Mouse (Mus musculus) kidney, adult 8-10 months (tissue): Measurements from ENCODE around the gene Dact2.

Experiments
- DNase-seq, 2 experiments: peaks; one replicate each; pipeline ENCODE4 v3.0.0; 2022

The Dact2 gene

DNA sequence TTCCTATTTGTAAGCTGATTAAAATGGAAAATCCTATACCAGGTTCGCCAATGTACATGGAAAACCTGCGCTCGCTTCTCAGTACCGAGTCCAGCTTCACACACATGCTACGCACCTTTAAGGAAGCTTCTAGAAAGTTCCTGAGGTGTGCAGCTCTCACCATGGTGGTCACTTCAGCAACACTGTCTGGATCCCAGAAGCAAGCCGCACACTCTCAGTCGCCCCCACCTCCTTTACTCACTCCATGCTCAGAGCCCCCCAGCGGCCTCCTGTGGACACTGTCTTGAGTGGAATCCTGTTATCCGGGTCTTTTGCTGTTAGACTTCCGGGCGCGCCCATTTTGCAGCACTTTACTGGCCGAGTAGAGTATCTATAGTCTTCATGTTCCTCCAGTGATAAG, at the start of gene Dact2:
TSS of gene Dact2 (minus strand) at position 244 of the 400 bp plus-strand sequence.
- no peak for DNase-seq

- DNase-seq: no peak
Measured at GRCm38 (mm10) chr17:14252456-14252855, 48.4 kb upstream of the Dact2 start.

DNA sequence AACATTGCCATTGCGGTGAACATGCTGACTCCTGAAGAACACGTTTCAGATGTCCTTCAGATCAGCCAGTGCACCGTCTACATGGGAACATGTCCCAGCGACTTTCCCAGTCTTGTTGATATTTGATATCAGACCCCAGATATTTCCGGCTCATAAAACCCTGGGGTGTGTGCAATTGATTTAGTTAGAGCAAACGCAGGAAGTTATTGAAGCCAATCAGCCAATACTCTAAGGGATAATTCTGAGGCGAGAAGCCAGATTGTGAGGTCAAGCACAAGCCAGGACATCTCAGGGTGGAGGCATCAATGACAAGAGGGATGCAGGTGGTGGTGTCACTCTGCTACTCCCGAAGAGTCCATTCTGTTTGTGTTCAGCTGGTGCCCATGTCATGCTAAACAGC, 46.3 kb upstream of the Dact2 start:
- DNase-seq: no peak

- no peak for DNase-seq
Measured at GRCm38 (mm10) chr17:14249595-14249994, 45.5 kb upstream of the Dact2 start.

GRCm38 (mm10) chr17:14247931-14248330, 43.8 kb upstream of the Dact2 start:
- DNase-seq: no peak

- DNase-seq: no peak
Measured at GRCm38 (mm10) chr17:14246266-14246665, 42.2 kb upstream of the Dact2 start.

DNA sequence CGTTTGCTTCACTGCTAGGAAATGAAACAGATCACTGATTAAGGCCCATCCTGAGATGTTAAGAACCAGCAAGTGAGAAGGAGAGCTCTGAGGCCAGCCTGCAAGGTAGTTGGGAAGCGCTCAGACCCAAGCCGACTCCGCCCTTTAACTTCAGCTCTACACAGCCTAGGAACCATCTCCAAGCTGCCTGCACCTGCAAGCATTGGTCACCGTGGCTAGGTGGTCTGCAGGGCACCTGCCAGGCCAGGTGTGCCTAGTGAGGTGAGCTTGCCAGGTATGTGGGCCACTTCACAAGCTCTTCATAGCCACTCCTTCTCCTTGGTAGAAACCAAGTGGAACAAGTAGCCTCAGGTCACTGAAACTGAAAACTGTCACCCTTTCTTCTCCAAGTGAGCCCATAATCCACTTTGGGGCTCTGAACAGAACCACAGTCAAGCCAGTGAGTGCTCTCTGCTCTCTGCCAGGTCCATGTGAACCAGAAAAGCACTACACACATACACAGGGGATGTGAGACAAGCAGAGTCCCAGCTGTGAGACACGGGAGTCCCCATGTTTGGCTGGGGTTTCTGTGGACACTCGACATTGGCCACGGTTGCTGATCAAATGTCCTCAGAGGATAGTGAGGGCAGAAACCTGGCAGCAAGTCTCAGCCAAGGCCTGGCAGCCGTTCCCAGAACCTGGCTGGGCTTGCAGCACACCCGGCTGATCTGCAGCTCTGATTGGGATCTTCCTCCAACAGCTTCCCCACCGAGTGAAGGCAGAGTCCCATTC, 40.3 kb upstream of the Dact2 start:
- DNase-seq: no peak

GRCm38 (mm10) chr17:14242634-14243033, 38.5 kb upstream of the Dact2 start:
- DNase-seq: no peak

GRCm38 (mm10) chr17:14239960-14240359, 35.9 kb upstream of the Dact2 start:
- no peak for DNase-seq

- no peak for DNase-seq
Measured at GRCm38 (mm10) chr17:14237134-14237533, 33.0 kb upstream of the Dact2 start.

GRCm38 (mm10) chr17:14234774-14235389, 30.8 kb upstream of the Dact2 start:
- DNase-seq: no peak

DNA sequence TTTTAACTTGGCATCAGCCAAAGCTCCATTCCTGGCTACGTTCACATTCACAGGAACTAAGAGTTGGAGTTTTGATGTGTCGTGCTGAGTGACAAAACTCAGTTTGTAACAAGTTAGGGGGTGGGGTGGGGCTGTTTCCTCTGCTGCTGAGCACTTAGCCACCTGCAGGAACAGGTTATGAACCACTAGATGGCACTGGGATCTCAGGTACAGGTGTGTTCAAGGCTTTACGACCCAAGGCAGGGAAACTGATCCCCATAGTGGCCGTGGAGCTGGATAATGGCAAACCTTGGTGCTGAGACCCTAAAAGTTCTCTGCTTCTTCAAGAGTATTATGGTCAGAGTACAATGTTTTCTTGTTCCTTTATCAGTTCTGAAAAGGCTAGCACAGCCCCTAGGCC, 29.6 kb upstream of the Dact2 start:
- no peak for DNase-seq

- peak; percentile 43 to 80 for DNase-seq
Measured at GRCm38 (mm10) chr17:14232629-14233028, 28.5 kb upstream of the Dact2 start.

DNA sequence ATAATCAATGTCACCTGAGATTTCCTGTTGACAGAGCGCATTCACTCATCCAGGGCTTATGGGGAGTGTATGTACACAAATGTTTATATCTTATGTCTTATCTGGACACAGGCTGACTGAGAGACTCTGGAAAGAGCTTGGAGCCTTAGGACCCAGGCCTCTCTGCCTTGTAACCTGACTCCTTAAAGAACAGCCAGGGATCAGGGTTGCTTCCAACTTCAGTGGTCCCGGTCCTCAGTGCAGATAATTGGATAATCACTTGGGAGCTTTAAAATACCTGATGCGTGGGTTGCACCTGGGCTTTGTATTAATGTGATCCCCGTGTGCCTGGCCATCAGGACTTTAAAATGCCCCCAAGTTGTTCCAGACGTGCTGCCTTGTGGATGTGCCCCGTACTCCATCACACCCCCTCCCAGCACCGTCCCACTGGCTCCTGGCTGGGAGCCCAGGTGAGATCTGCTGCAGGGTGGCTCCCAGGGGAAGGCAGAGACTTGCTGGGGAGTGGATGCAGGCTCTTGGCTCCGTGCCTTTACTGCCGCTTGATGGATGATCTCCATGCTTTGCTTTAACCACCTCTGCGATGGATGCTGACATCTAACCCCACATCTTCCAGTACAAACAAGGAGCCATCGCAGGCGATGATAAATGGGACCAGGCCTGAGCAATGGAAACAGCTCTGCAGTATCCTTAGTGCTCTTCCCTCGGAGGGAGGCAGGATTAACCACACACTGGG, 26.8 kb upstream of the Dact2 start:
- DNase-seq: no peak

GRCm38 (mm10) chr17:14228381-14228780, 24.3 kb upstream of the Dact2 start:
- peak; percentile 47 to 52 for DNase-seq

- no peak for DNase-seq
Measured at GRCm38 (mm10) chr17:14227601-14228000, 23.5 kb upstream of the Dact2 start.

DNA sequence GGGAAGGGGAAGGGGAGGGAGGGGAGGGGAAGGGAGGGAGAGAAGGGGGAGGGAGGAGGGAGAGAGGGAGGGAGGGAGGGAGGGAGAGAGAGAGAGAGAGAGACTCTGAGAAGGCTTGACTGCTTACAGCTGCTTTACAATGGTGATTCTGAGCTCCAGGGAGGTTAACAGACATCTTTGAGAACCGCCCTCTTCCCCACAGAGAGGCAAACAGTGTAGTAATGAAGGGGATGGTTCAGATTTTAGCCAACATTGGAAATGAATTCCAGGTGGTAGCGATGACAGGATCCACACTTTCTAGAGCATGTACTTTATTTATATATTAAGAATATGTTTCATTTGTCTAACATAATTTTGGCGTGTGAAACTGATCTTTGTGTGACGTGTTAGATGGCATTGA, 22.7 kb upstream of the Dact2 start:
- no peak for DNase-seq

DNA sequence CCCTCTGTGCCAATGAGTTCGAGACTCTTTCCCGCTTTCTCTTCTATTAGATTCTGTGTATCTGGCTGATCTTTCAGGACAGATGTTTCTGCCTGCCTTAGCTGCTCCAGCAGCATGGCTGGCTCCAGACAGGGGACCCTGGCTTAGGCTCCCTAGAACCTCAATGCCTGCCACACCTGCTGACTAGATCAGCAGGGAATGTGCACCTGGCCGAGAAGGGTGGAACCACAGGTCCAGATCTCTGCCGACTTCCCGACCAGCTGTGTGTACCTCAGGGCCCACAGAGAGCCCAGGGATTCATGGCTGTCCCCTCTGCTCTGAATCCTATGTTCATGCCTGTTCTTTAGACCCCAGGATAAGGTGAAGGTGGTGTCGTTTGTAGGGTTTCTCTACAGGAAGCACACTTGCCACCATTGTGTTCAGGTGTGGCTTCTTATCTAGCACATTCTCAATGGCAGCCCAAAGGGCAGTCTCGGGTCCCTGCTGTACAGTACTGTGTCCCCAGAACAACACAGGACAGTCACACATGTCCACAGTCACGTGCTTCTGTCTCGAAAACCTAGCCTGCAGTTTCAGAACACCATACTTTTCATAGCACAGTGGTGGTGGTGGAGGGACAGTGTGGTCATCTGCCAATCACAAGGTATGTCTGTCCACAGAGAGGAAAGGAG, 22.0 kb upstream of the Dact2 start:
- no peak for DNase-seq

- no peak for DNase-seq
Measured at GRCm38 (mm10) chr17:14221893-14222615, 17.9 kb upstream of the Dact2 start.

DNA sequence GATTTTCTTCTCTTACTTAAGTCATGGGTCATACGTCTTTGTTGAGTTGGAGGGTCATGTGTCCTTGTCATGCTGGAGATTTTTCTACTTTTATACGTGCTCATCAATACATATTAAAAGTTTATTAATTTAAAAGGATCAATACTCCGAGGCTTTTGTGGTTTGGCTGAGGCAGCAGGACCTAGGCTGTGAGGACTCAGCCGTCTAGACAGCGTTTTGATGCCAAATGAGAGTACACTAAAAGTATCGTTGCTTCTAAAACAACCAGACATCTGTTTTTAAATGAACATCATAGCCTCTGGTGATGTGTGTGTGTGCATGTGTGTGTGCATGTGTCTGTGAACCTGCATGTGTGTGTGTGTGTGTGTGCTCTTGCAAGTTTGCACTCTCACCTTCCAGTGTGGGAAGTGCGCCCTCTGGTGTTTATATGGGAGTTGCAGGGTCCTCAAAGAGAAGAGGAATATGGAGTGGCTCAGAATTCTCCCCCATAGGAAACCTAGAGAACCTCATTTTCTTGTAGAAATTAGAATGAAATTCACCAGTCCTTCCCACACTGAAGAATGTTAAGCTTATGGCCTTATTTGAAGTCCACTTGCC, 16.6 kb upstream of the Dact2 start:
- DNase-seq: peak in 1 of 2 experiments; percentile 63

DNA sequence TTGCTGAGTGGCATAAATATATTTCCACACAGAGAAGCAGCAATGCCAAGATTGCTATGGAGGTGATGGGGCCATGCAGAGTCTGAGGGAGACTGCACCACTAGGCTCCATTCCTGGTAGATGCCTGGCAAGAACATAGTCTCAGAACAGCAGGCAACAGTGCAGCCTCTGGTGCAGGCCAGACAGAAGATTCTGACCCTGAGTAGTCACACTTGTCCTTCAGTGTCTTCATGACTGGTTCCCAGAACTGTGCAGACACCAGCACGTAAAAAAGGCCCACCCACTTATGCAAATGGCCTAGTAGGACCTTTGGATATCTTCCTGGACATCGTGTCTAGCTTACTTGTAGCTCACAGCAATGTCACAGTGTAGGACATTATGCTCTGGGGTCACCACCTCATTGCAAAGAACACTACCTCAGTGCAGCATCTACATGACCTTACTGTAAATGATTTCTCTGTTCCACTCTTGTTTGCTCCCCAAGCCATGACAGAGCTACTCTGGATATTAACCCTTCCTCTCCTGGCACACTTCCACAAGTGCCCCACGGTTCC, 9.9 kb upstream of the Dact2 start:
- DNase-seq: no peak

GRCm38 (mm10) chr17:14212796-14213195, 8.7 kb upstream of the Dact2 start:
- peak in 1 of 2 experiments; percentile 47 for DNase-seq
